25 mouse cellular contexts compared by ENCODE assay signal in genomic region chr10:31580722-31581121, GRCm38 (mm10). TPM values are rescaled to one million over a fixed set of nuclear protein-coding genes. Genes with fewer than 3 reads are reported as not detected.
"Had no signal": no experiment of that assay in that cellular context is flagged by ENCODE, and none has a peak within 500 bp of the region (broad histone marks: within the 10 kb centered on the region; RNA-seq: fewer than 3 reads in every experiment).

No protein-coding gene starts in this region.

- DNase-seq: cerebellum, adult 9-10 months; cerebellum, adult 9-11 months; cerebellum, postnatal 10 days; cerebellum, postnatal 14 days; cerebellum, postnatal 25 days; cerebellum, postnatal 36 days; embryo, embryonic 11 days; forebrain, postnatal 0 days; gastrocnemius, adult 2 months; gastrocnemius, postnatal 10 days; gastrocnemius, postnatal 14 days; gastrocnemius, postnatal 25 days; gastrocnemius, postnatal 36 days; heart, adult 11 months; heart, adult 18-20 months; heart, adult 2 months had no signal

- H3K4me2 ChIP-seq: embryonic facial prominence, embryonic 12.5 days; embryonic facial prominence, embryonic 13.5 days; embryonic facial prominence, embryonic 15.5 days; forebrain, embryonic 12.5 days; forebrain, embryonic 13.5 days; forebrain, embryonic 15.5 days had no signal

- H3K4me3 ChIP-seq: embryonic facial prominence, embryonic 10.5 days; embryonic facial prominence, embryonic 12.5 days; embryonic facial prominence, embryonic 13.5 days; embryonic facial prominence, embryonic 15.5 days; erythroblast, embryonic 14.5 days; forebrain, embryonic 10.5 days; forebrain, embryonic 12.5 days; forebrain, embryonic 13.5 days; forebrain, embryonic 15.5 days; gastrocnemius, adult 2 months; heart, adult 2 months had no signal

- H3K27me3 ChIP-seq: embryonic facial prominence, embryonic 12.5 days; embryonic facial prominence, embryonic 13.5 days; embryonic facial prominence, embryonic 15.5 days; forebrain, embryonic 12.5 days; forebrain, embryonic 13.5 days; forebrain, embryonic 15.5 days had no signal

- H3K36me3 ChIP-seq: embryonic facial prominence, embryonic 10.5 days; embryonic facial prominence, embryonic 12.5 days; embryonic facial prominence, embryonic 13.5 days; embryonic facial prominence, embryonic 15.5 days; forebrain, embryonic 10.5 days; forebrain, embryonic 12.5 days; forebrain, embryonic 15.5 days had no signal

RNA-seq across cellular contexts. Expression of gene Rnf217, which starts 28.3 kb away (rescaled TPM):
- polyA plus RNA-seq: erythroblast, embryonic 14.5 days had no signal
